Mouse (Mus musculus): ENCODE measurements around the gene Ivd.

Gene Ivd

DNA sequence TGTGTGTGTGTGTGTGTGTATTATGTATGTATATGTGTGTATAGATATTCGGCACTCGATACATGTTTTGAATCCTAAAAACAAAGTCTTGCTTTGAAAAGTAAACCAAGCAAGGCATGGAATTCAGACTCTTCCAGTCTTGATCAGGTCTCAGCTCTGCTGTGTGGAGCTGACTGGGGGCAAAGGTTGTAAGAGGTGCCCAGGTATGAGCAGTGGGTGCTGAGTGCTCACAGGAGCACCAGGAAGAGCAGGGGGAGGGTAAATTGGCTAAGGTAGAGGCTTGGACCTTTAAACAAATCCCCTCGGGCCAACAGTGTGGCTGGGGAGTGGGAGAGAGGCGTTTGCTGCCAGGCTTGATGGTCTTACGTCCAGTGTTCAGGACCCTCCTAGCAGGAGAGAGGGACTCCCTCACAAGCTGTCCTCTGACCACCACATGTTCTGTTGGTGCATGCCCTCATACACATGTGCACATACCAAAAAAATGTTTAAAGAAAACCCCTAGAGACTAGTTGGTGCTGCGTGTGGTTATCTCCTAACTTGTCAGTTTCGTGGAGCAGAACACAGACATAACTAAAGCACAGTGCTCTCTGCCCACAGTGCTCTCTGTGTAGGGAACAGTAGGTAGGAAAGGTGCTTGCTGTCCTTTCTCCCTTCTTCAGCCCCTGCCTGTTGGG lies 49.0 kb downstream of the Ivd start:
- DNase-seq (ENCODE audit: low read depth), result peak; percentile 18

- no peak for DNase-seq (ENCODE audit: low read depth)
Measured at GRCm38 (mm10) chr2:118912706-118913105, 51.0 kb downstream of the Ivd start.

GRCm38 (mm10) chr2:118913551-118914276 lies 52.0 kb downstream of the Ivd start:
- no peak for DNase-seq (ENCODE audit: low read depth)

- no peak for DNase-seq (ENCODE audit: low read depth)
Measured at GRCm38 (mm10) chr2:118914685-118915084, 52.9 kb downstream of the Ivd start.

GRCm38 (mm10) chr2:118916436-118916835 lies 54.7 kb downstream of the Ivd start:
- DNase-seq (ENCODE audit: low read depth), result no peak

DNA sequence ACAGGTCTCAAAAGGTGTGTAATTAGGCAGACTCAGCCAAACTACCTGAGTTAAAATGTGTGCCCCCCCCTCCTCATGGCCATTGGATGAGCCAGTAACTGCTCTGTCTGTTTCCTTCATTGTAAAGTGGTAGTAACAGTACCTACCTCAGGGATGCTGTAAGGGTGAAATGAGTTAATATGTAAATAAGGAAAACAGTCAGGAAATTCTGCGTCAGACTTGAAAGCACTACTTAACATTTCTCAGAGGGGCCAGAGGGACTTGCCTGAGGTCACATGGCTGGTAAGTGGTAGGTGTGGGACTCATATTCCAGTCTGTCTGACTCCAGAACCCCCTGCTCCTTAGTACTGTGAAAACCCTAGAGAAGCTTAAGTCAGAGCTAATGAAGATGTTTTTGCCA lies 56.8 kb downstream of the Ivd start:
- no peak for DNase-seq (ENCODE audit: low read depth)

GRCm38 (mm10) chr2:118920428-118920827 lies 58.7 kb downstream of the Ivd start:
- no peak for DNase-seq (ENCODE audit: low read depth)

GRCm38 (mm10) chr2:118925952-118926351 lies 64.2 kb downstream of the Ivd start:
- DNase-seq (ENCODE audit: low read depth), result peak; percentile 13

GRCm38 (mm10) chr2:118926361-118926997 lies 64.7 kb downstream of the Ivd start, which contains the start of gene Chst14:
TSS of gene Chst14 (plus strand) at chr2:118926496.
- DNase-seq (ENCODE audit: low read depth), result peak; percentile 66

GRCm38 (mm10) chr2:118926998-118927739 lies 65.4 kb downstream of the Ivd start:
- no peak for DNase-seq (ENCODE audit: low read depth)
